Mouse (Mus musculus) liver, adult 2 months (tissue): ENCODE results near the gene 1700092M07Rik. TPM values are rescaled to one million over a fixed set of nuclear protein-coding genes. Genes with fewer than 3 reads are reported as not detected.
"Not testable (repeated sequence)": the region's sequence is repeated elsewhere in the genome, so short reads cannot be mapped to it uniquely, and the experiment has no call there.

ENCODE experiments used
- DNase-seq: peaks from one replicate; pipeline ENCODE4 v3.0.0-alpha.2; 2011; ENCODE audit warnings: low read depth, low spot score; ENCODE audit errors: extremely low read depth
- H3K27ac ChIP-seq: fragments of 200-500 bp; replicated peaks from 2 replicates; pipeline ENCODE4 v1.5.1; 2012; ENCODE audit warnings: low read depth, mild to moderate bottlenecking, control low read depth, inconsistent platforms, low read length; ENCODE audit not compliant: insufficient read depth
- H3K27me3 ChIP-seq: fragments of 200-500 bp; 2 replicates; pipeline ENCODE4 v1.6.1; 2012; ENCODE audit warnings: mild to moderate bottlenecking, moderate library complexity, low read length, inconsistent platforms; ENCODE audit not compliant: control insufficient read depth, insufficient read depth
- H3K36me3 ChIP-seq: fragments of 200-500 bp; 2 replicates; pipeline ENCODE4 v1.6.1; 2012; ENCODE audit warnings: low read length, inconsistent platforms; ENCODE audit not compliant: control insufficient read depth, insufficient read depth
- H3K4me1 ChIP-seq: fragments of 200-500 bp; 2 replicates; pipeline ENCODE4 v1.6.1; 2011; ENCODE audit warnings: low read length; ENCODE audit not compliant: control insufficient read depth, insufficient read depth
- H3K4me3 ChIP-seq: fragments of 200-500 bp; 2 replicates; pipeline ENCODE4 v1.5.1; 2011; ENCODE audit warnings: low read depth, mild to moderate bottlenecking, control low read depth, low read length, moderate library complexity; ENCODE audit not compliant: insufficient read depth
- H3K79me2 ChIP-seq: fragments of 200-500 bp; 2 replicates; pipeline ENCODE4 v1.6.1; 2012; ENCODE audit warnings: inconsistent platforms, mild to moderate bottlenecking, low read length, moderate library complexity; ENCODE audit not compliant: control insufficient read depth, insufficient read depth
- H3K9ac ChIP-seq: fragments of 200-500 bp; 2 replicates; pipeline ENCODE4 v1.6.1; 2012; ENCODE audit warnings: low read depth, mild to moderate bottlenecking, control low read depth, inconsistent platforms, low read length
- CTCF ChIP-seq: fragments of 200-500 bp; IDR thresholded peaks from 2 replicates; pipeline ENCODE4 v1.5.1; 2011; ENCODE audit warnings: low read depth, low read length, control low read depth
- POLR2A ChIP-seq: fragments of 200-500 bp; IDR thresholded peaks from 2 replicates; pipeline ENCODE4 v1.6.1; 2011; ENCODE audit warnings: low read length, control low read depth; ENCODE audit not compliant: insufficient read depth; ENCODE audit errors: extremely low read depth
- WGBS: fragments of 180-500 bp; shearing (Covaris S2); methylation state at CpG from one replicate; pipeline ENCODE4 v1.1.7; 2018; 5-methylcytosine and 5-hydroxymethylcytosine counted together
- polyA plus RNA-seq: library from polyadenylated mRNA; depleted of rRNA; stranded (reverse); fragments of >200 nt; gene quantifications from 2 replicates; pipeline ENCODE4 v1.2.3, GENCODE M21; 2012
- total RNA-seq: library from RNA; depleted of rRNA; stranded (reverse); fragments of >200 nt; gene quantifications from 2 replicates; pipeline ENCODE4 v1.2.3, GENCODE M21; 2014

1700092M07Rik gene
- total and polyA plus RNA-seq, 2 experiments, result 0.83 TPM; not detected in 1

- no peak overlapping the region for H3K4me3 ChIP-seq
- no peak overlapping the region for H3K27ac ChIP-seq
These were observed 15.4 kb upstream of the 1700092M07Rik start for GRCm38 (mm10) chr19:8725081-8725613.

DNA sequence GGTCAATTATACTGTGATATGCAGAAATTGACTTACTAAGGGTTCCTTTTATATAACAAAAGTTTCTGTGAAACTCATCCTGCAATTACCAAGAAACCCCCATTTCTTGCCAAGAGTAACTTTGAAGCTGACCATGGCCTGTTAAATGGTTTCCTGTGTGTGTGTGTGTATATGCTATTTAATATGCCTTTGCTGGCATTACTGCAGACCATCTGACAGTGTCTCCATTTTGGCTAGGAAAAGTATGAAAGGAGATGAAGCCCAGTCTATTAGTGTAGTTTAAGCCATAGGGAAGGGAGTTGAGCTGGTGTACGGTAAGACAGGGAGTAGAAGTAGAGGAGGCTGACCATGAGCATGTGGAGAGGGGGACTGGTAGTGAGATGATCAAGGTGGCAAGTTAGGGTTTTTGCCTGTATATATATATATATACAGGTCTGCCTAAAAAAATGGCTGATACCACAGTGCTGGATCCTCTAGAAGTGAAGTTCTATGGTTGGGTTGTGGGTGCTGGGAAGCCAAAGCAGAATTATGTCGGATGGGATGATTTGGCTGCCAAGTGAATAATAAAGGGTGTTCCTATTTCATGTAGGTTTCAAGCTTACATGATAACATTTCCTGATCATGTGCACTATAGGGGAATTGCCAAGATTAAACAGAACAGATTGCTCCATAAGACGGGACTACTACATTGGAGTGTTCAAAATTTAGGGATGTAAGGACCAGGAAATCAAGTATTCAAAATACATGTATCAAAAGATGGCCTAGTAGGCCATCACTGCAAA lies 13.7 kb upstream of the 1700092M07Rik start:
- no peak for DNase-seq
- Histone ChIP-seq H3K27me3 (no peaks in the 10 kb centered on the region), H3K9ac (no peak overlapping the region), H3K79me2 (no peaks in the 10 kb centered on the region), H3K27ac (no peak overlapping the region), H3K4me1 (peaks cover 9% of the 10 kb centered on the region; the same call in 1 of the 2 replicates), H3K4me3 (no peak overlapping the region), H3K36me3 (peaks cover 31% of the 10 kb centered on the region)
- 87% methylated on average over 3 of the region's 3 CpGs for whole genome bisulfite sequencing
- TF ChIP-seq CTCF, result no peak
- no peak for TF ChIP-seq POLR2A

More at GRCm38 (mm10) chr19:8725081-8725613, 15.4 kb upstream of the 1700092M07Rik start:
- Histone ChIP-seq H3K4me1 (peaks cover 9% of the 10 kb centered on the region; the same call in 1 of the 2 replicates), H3K36me3 (peaks cover 31% of the 10 kb centered on the region), H3K79me2 (no peaks in the 10 kb centered on the region), H3K27me3 (no peaks in the 10 kb centered on the region), H3K9ac (no peak overlapping the region)
- WGBS, result 70% methylated on average over 4 of the region's 4 CpGs
- no peak for DNase-seq
- no peak for TF ChIP-seq POLR2A
- TF ChIP-seq CTCF, result no peak

GRCm38 (mm10) chr19:8727495-8728114 lies 12.9 kb upstream of the 1700092M07Rik start:
- Histone ChIP-seq H3K4me3 (no peak overlapping the region), H3K27me3 (no peaks in the 10 kb centered on the region), H3K36me3 (peaks cover 31% of the 10 kb centered on the region), H3K27ac (no peak overlapping the region), H3K4me1 (peaks cover 4% of the 10 kb centered on the region; the same call in 1 of the 2 replicates), H3K79me2 (no peaks in the 10 kb centered on the region), H3K9ac (no peak overlapping the region)
- no peak for DNase-seq
- WGBS, result 61% methylated on average over 5 of the region's 5 CpGs
- TF ChIP-seq POLR2A (no peak), CTCF (no peak)

DNA sequence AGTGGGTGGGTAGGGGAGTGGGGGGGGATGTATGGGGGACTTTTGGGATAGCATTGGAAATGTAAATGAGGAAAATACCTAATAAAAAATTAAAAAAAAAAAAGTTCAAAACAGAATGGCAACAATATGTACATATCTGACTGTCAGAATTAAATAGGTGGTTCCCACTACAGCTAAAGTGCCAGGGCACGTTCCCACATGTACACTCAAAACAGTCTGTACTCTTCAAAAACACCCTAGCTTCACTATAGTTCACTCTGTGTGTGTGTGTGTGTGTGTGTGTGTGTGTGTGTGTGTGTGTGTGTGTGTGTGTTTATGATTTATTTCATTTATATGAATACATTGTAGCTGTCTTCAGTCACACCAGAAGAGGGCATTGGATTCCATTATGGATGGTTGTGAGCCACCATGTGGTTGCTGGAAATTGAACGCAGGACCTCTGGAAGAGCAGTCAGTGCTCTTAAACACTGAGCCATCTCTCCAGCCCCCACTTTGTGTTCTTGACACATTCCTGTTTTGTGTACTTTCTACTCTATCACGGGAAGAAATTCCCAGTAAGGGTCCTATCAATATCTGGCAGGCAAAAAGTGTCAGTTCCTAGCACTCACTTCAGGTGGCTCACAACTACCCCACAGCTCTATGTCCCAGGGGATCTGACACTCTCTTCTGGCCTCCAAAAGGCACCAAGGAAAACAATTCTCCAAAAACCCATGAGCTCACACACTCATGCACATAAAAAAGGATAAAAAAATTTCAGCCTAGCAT lies 12.0 kb upstream of the 1700092M07Rik start:
- not testable (repeated sequence) for H3K79me2 ChIP-seq, H3K9ac ChIP-seq, H3K27me3 ChIP-seq, H3K4me3 ChIP-seq, H3K4me1 ChIP-seq, DNase-seq, H3K27ac ChIP-seq
- 51% methylated on average over 3 of the region's 3 CpGs for WGBS
- H3K36me3 ChIP-seq, result peaks cover 31% of the 10 kb centered on the region

DNA sequence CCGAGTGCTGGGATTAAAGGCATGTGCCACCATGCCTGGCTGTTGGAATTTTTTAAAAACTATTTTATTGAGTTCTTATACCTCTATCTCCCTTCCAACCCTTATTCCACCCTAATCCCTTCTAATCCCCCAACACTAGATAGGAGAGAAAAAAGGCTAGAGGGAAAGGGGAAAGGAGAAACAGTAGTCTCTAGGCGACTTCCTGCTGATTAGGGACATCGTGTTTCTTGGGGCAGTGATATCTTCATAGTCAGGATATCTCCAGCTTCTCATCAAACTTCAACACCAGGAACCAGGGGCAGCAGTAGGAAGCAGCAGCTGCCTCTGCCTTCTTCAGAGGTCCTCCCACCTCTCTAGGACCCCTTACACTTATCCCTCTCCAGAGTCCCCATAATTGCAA lies 6.2 kb upstream of the 1700092M07Rik start:
- H3K4me1 ChIP-seq, result peaks cover 1% of the 10 kb centered on the region; the same call in 1 of the 2 replicates
- no peaks in the 10 kb centered on the region; the same call in 1 of the 2 replicates for H3K79me2 ChIP-seq
- WGBS, result 73% methylated on average over 3 of the region's 3 CpGs
- DNase-seq, result no peak
- peaks cover 7% of the 10 kb centered on the region; the same call in 1 of the 2 replicates for H3K36me3 ChIP-seq
- H3K4me3 ChIP-seq, result no peak overlapping the region
- H3K27ac ChIP-seq, result no peak overlapping the region
- no peaks in the 10 kb centered on the region for H3K27me3 ChIP-seq
- no peak for TF ChIP-seq CTCF
- H3K9ac ChIP-seq, result no peak overlapping the region
